ENCODE assay signal across 15 mouse cellular contexts in the genomic region with DNA sequence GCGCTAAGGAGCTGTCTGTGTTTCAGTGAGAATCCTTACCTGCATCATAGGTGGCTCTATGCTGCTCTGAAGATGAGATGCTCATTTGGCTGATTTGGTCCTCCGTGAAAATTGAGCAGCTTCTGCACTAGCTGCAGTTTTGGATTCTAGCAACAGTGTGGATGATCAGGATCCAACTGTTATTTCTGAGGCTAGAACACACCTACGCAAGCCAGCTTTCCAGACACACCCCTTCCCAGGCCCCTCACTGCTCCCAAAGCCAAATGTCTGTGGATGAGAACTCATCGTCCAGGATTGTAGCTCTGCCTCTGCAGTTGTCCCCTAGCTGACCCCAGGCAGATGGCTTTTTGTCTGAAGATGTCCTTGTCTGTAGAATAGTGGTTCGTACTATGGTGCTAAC. TPM values are rescaled to one million over a fixed set of nuclear protein-coding genes. Genes with fewer than 3 reads are reported as not detected.
"Had no signal": no experiment of that assay in that cellular context is flagged by ENCODE, and none has a peak within 500 bp of the region (broad histone marks: within the 10 kb centered on the region; RNA-seq: fewer than 3 reads in every experiment).

No protein-coding gene starts in this region.

- DNase-seq: kidney, adult 2 months; kidney, postnatal 25 days; liver; lung, adult 18-20 months; lung, postnatal 10 days; lung, postnatal 36 days; retina, postnatal 1 day; right cerebral cortex, postnatal 25 days; spleen, adult 18-20 months; thymus, adult 2 months; thymus, postnatal 14 days; thymus, postnatal 4 days had no signal

RNA-seq across cellular contexts. Expression of gene Asphd1, which starts 11.7 kb away (rescaled TPM):
- total RNA-seq: monocyte, adult 5-6 weeks; neutrophil, adult 5-6 weeks had no signal

RNA-seq across cellular contexts. Expression of gene Cdiptos, which starts 14.8 kb away (rescaled TPM):
- total RNA-seq: left cerebral cortex, postnatal 25 days had no signal
